Mouse (Mus musculus) forebrain, embryonic 11.5 days (tissue): ENCODE results near the gene Dynlt1b. TPM values are rescaled to one million over a fixed set of nuclear protein-coding genes. Genes with fewer than 3 reads are reported as not detected.
"Not testable (repeated sequence)": the region's sequence is repeated elsewhere in the genome, so short reads cannot be mapped to it uniquely, and the experiment has no call there.

ENCODE experiments used
- ATAC-seq: fragments of 200-750 bp; cut with Nextera tagmentation; replicated peaks from 2 replicates; pipeline ENCODE4 v1.8.0; 2017; ENCODE audit warnings: moderate TSS enrichment; ENCODE audit not compliant: low FRiP score
- DNase-seq: peaks from one replicate; pipeline ENCODE4 v3.0.0-alpha.2; 2017; ENCODE audit warnings: low spot score
- H3K27ac ChIP-seq: fragments of 300-500 bp; sonication (generic); 2 replicates; pipeline ENCODE4 v1.5.1; 2014; ENCODE audit warnings: low read depth, low read length
- H3K27me3 ChIP-seq: fragments of 300-500 bp; sonication (generic); 2 replicates; pipeline ENCODE4 v1.6.1; 2014; ENCODE audit warnings: mild to moderate bottlenecking, low read length, mixed read lengths; ENCODE audit not compliant: control insufficient read depth, insufficient read depth
- H3K36me3 ChIP-seq: fragments of 300-500 bp; sonication (generic); 2 replicates; pipeline ENCODE4 v1.6.1; 2014; ENCODE audit warnings: mild to moderate bottlenecking, low read length, moderate library complexity, mixed read lengths; ENCODE audit not compliant: control insufficient read depth, insufficient read depth
- H3K4me1 ChIP-seq: fragments of 300-500 bp; sonication (generic); replicated peaks from 2 replicates; pipeline ENCODE4 v1.6.1; 2014; ENCODE audit warnings: low read length, mixed read lengths; ENCODE audit not compliant: control insufficient read depth, insufficient read depth
- H3K4me2 ChIP-seq: fragments of 300-500 bp; sonication (generic); 2 replicates; pipeline ENCODE4 v1.6.1; 2014; ENCODE audit warnings: low read depth, mild to moderate bottlenecking, low read length, moderate library complexity, mixed read lengths; ENCODE audit not compliant: severe bottlenecking
- H3K4me3 ChIP-seq: fragments of 300-500 bp; sonication (generic); 2 replicates; pipeline ENCODE4 v1.5.1; 2014; ENCODE audit warnings: low read depth, low read length
- H3K9ac ChIP-seq: fragments of 300-500 bp; sonication (generic); 2 replicates; pipeline ENCODE4 v1.6.1; 2014; ENCODE audit warnings: low read length
- H3K9me3 ChIP-seq: fragments of 300-500 bp; sonication (generic); 2 replicates; pipeline ENCODE4 v1.6.1; 2016; ENCODE audit warnings: low read length, mixed read lengths; ENCODE audit not compliant: control insufficient read depth
- WGBS: fragments of 180-500 bp; shearing (Covaris S2); extraction: QIAGEN DNeasy Blood & Tissue Kit; methylation state at CpG from one replicate; pipeline ENCODE4 v1.1.7; 2014; 5-methylcytosine and 5-hydroxymethylcytosine counted together
- polyA plus RNA-seq: library from polyadenylated mRNA; unstranded; fragments of >200 nt; fragmentation: Nextera tagmentation; extraction: Ambion mirVana; gene quantifications from 2 replicates; pipeline ENCODE4 v1.2.1, GENCODE M21; 2014

The Dynlt1b gene
- polyA plus RNA-seq, 1 experiment from 2014 or later = 530 TPM

DNA sequence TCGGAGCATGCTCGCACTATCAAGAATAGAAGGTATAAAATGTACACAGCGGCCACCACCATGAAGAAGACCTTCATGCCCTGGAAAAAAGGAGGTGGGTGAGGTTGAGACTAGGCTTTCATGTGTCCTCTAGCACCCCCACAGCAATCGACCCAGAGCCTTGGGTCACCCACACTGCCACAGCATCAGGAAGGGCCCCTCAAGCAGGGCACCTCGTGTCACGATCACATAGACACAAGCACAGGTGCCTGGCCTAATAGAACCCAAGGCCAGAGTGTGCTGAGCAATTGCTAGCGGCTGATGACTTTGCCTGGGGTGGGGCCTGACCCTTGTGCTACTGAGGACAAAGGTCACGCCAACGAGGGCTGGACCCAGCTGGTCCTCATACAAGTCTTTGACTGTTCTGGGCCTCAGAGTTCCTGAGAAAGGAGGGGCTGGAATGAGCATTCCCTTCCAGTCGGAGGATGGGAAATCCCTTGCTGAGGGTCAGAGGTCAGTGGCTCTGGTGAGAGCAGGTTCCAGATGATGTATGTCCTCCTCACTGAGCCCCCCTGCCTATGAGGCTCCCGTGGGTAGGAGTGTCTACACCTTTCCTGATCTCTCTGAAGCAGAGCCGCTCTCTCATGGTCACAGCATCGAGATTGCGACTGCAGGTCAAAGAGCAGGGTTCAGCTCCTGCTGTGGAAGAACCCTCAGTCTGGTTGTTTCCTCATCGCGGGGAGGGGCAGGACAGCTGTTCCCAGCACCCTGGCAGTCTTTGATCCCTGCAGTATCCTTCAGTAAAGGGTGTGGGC lies 16.1 kb downstream of the Dynlt1b start:
- H3K4me1 ChIP-seq, H3K9me3 ChIP-seq, DNase-seq, H3K27ac ChIP-seq, H3K9ac ChIP-seq, H3K36me3 ChIP-seq, H3K27me3 ChIP-seq, ATAC-seq, H3K4me3 ChIP-seq, H3K4me2 ChIP-seq: not testable (repeated sequence)
- WGBS = 68% methylated on average over 8 of the region's 16 CpGs

DNA sequence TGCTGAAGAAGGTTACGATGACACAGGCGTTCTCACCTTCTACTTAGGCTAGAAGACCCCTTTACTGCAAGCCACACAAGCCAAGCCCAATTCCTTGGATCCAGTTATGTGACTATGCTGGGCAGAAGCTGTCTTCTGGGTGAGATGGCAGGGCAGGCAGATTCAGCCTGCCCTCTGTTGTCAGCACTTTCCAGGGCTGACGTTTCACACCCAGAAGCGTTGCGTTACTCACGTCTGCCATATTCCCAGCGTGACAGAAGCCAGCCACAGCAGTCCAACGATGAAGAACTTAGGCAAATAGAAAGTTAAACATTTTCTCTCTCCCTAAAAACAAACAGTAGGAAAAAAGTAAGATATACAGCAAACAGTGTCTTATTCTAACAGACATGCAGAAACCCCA lies 18.4 kb downstream of the Dynlt1b start:
- H3K9ac ChIP-seq, H3K9me3 ChIP-seq, H3K4me3 ChIP-seq, H3K27ac ChIP-seq, H3K27me3 ChIP-seq, H3K36me3 ChIP-seq, ATAC-seq, H3K4me1 ChIP-seq, H3K4me2 ChIP-seq, DNase-seq: not testable (repeated sequence)
- WGBS = 90% methylated on average over 8 of the region's 8 CpGs

DNA sequence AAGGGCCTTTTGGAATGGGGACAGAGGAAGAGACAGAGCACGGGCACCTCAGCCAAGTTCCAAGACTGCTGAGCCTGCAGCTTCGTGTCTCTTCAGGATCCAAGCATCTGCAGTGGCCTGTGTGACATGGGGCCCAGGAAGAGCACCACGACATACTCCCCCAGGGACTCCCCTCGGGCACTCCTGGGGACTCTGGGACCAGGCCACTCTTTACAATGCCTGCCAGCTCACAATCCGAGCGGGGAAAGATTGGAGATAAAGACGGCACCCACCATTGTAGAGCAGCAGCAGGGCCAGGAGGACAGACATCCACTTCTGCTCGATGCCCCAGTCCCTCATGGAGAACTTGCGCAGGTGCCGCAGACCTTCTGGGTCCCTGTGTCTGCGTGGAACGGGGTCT lies 19.3 kb downstream of the Dynlt1b start:
- not testable (repeated sequence) for DNase-seq, H3K27me3 ChIP-seq, H3K9me3 ChIP-seq, H3K9ac ChIP-seq, H3K27ac ChIP-seq, H3K4me1 ChIP-seq, H3K4me2 ChIP-seq, ATAC-seq, H3K4me3 ChIP-seq, H3K36me3 ChIP-seq
- 90% methylated on average over 12 of the region's 12 CpGs for WGBS

DNA sequence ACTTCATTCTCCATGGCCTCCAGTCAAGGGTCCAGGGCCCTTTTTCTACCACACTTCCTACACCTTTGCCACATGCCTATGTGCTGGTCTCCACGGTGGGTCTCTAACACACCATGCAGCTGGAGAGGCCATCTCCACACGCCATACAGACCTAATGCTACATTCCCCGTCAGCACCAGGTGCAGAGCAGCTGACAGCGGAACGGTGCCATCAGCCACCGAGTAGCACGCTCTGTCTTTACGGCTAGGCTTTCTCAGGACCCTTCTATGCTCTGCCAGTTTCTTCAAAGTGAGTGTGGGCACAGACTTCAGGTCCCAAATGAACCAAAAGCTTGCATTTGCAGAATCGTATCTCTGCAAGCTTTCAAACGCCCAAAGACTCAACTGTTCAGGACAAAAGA lies 21.3 kb downstream of the Dynlt1b start:
- DNase-seq, ATAC-seq, H3K36me3 ChIP-seq, H3K9me3 ChIP-seq, H3K4me1 ChIP-seq, H3K27ac ChIP-seq, H3K4me2 ChIP-seq, H3K9ac ChIP-seq, H3K27me3 ChIP-seq, H3K4me3 ChIP-seq: not testable (repeated sequence)
- 92% methylated on average over 2 of the region's 10 CpGs for WGBS

DNA sequence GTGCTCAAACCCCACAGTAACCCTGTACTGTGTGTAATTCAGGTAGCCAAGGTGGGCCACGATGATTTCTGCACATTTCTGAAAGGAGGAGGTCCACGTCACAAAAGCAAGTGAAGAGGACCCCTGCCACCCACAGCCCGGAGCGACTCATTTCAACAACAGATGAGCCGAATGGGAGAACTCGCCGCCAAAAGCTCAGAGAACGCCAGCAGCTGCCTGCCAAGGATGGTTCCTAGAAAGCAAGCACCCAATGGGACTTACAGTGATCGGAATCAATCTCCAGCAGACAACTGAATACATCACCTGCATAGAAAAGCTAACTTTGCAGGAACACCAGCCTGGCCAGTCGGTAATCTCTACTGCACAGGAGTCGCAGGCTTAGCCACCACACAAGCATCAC lies 22.8 kb downstream of the Dynlt1b start:
- 91% methylated on average over 8 of the region's 11 CpGs for WGBS
- H3K4me1 ChIP-seq, H3K36me3 ChIP-seq, H3K9me3 ChIP-seq, H3K27ac ChIP-seq, H3K4me3 ChIP-seq, H3K9ac ChIP-seq, H3K27me3 ChIP-seq, ATAC-seq, H3K4me2 ChIP-seq: not testable (repeated sequence)
- peak; percentile 51 for DNase-seq

DNA sequence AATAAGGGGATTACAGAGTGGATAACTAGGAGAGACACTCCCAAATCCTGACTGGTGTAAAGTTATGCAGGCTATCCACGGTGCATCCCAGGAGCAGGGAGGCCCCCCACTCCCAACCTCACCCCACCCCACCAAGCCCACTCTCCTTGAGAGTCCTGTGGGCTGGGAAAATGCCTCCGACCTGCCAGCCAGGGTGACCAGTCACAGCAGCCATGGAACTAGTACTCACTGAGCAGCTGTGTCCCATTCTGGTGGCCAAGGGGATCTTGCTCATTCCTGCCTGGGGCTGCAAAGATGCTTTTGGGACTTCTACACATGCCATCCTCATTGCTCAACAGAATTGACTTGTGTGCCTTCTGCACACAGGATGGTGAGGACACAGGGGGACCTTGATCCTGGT lies 24.8 kb downstream of the Dynlt1b start:
- not testable (repeated sequence) for H3K36me3 ChIP-seq, H3K4me2 ChIP-seq, H3K4me3 ChIP-seq, H3K4me1 ChIP-seq, H3K27ac ChIP-seq, ATAC-seq, H3K27me3 ChIP-seq, H3K9me3 ChIP-seq, H3K9ac ChIP-seq
- 93% methylated on average over 2 of the region's 2 CpGs for WGBS
- DNase-seq = peak; percentile 51

DNA sequence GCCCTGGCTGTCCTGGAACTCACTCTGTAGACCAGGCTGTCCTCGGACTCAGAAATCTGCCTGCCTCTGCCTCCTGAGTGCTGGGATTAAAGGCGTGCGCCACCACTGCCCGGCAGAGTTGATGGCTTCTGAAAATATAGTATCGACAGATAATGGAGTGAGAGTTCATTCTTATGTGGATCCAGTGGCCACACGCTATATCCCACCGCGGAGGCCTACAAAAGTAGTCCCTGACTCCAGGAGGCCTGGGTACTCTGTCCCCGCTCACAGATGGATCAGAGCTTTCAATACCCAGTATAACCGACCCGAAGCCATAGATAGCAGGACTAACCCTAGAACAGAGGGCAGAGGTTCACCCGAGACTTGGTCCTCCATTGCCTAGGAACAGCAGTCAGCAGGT lies 26.0 kb downstream of the Dynlt1b start:
- H3K4me2 ChIP-seq, H3K36me3 ChIP-seq, H3K9ac ChIP-seq, H3K4me3 ChIP-seq, ATAC-seq, H3K27ac ChIP-seq, DNase-seq, H3K4me1 ChIP-seq, H3K9me3 ChIP-seq, H3K27me3 ChIP-seq: not testable (repeated sequence)
- 97% methylated on average over 11 of the region's 12 CpGs for WGBS

DNA sequence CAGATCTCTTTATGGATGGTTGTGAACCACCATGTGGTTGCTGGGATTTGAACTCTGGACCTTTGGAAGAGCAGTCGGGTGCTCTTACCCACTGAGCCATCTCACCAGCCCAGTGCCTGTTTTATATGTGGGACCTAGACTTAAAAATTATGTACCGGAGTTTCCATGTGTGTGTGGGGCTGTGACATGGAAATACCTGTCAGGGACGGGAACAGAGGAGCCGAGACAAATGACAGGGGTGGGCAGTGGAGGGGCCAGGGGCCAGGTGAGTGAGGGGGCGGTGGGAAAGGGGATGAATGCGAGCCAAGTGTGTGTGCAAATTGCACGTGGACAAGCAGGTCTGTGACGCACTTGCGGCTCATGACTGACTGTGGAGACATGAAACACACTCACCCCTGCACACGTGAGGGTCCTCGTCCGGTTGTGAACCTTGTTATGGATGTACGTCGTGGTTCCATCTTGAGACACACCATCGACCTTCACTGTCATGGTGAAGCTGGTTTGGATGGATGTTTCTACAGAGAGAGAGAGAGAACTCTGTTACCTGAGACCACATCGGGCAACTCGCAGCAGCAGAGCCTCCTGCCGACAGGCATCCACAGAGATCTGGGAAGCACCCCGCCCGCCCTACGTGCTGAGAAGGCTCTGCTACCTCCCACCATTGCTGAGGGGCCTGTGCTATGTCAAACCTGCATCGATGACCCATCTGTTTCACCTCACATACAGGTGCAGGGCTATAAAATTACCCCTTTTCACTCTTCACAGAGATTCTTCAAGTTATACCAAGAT lies 26.9 kb downstream of the Dynlt1b start:
- H3K9ac ChIP-seq, H3K9me3 ChIP-seq, H3K4me3 ChIP-seq, H3K36me3 ChIP-seq, H3K4me2 ChIP-seq, H3K27ac ChIP-seq, DNase-seq, H3K27me3 ChIP-seq, H3K4me1 ChIP-seq, ATAC-seq: not testable (repeated sequence)
- WGBS = 95% methylated on average over 13 of the region's 22 CpGs
